Mouse (Mus musculus) frontal cortex, postnatal 36 days (tissue): ENCODE results near the gene 5330417H12Rik.
A peak's percentile ranks its signal among the peaks of the same experiment; 100 is the strongest.

Experiments
- DNase-seq, 2 experiments: peaks; one replicate each; pipeline ENCODE4 v3.0.0; 2022; ENCODE audit warnings: low spot score in 2 of 2

5330417H12Rik gene

GRCm38 (mm10) chr7:107625061-107625460 is at the start of gene 5330417H12Rik:
Gene 5330417H12Rik, minus strand, starts transcription at chr7:107625161.
- no peak for DNase-seq

- no peak for DNase-seq
Measured at GRCm38 (mm10) chr7:107668514-107668913, 43.6 kb upstream of the 5330417H12Rik start.

GRCm38 (mm10) chr7:107666262-107666902 is 41.4 kb upstream of the 5330417H12Rik start:
- no peak for DNase-seq

DNA sequence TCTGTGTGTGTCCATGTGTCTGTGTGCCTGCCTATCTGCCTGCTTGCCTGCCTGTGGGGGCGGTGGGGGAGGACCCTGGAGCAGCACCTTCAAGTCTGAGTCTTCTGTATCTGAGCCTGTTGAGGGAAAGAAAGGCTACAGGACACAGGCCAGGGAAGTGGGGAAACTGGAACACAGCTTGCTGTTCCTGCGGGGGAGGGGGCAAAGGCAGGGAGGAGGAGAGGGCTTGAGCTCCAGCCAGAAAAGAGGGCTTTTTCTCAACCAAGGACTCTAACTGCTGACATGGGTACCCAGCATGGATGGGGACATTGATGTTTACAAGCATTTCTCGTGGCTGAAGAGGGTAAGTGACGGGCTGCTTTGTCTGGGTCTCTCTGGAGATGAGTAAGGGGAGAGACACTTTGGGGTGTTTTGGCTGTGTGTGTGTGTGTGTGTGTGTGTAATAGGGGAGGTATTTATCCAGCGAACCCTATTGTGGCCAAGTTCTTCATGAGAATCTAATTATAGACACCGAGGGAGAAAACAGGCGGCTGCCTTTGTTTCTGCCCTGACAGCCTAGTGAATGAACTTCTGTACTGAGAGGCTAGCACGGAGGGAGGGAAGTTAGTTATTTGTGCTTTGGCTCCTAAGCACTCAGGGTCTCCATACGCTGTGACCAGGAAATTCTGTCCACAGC is 40.8 kb upstream of the 5330417H12Rik start:
- DNase-seq: peak; percentile 18 to 30

DNA sequence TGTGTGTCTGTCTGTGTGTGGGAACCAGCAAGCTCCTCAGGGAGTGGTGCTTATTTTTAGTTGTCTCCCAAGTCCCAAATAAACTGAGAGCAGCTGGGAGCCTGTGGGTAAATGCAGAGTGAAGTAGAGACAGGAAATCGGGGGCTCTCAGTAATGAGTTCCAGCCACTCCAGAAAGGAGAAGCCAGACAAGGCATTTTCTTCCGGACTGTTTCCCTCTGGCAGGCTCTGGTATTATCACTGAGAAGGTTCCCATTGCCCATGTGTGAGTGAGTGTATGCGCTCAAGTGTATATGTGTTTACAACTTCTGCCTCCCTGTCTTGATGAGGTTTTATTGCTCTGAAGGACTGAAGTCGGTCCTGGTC is 40.2 kb upstream of the 5330417H12Rik start:
- DNase-seq: peak; percentile 28 to 58

DNA sequence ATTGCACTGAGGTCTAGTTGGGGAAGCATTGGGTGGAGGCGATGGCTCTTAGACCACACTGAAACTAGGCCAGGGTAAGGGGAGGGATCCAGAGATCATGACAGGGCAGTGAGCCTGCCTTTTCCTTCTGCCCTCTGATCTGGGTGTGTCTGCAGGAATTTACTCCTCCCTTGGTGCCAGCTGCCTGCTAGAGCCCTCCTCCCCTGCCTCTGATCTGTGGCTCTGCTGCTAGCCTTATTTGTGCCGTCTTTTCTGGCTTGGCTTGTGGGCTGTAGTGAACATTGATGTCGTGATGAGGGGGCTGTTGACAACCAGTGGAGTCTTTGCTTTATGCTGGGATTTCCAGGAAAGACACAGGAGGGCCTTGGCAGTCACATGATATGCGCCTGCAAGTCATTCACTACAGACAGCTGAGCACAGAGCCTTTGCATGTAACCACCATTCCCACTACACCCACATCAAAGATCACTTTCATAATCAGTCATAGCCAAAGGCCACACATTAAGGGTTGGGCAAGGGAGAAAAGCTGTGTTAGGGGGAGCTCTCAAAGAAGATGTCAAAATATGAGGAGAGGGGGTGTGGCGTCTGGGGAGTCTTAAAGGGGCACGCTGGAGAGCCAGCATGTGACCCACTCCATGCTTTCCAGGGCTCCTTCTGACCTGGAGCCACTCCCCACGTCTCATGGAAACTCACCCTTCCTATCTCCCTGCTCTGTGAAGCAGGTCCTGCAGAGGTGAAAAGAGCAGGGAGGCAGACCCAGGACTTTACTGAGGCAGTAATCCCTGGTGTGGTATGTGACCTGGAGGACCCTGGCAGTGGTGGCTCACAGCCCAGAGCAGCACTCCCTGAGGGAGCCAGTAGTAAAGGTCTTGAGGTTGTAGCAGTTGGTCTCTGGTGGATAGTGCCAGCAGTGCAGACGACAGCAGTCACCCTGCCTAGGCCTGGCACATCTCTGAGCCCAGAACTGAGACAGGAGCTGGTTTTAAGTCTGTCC is 39.4 kb upstream of the 5330417H12Rik start:
- no peak for DNase-seq

DNA sequence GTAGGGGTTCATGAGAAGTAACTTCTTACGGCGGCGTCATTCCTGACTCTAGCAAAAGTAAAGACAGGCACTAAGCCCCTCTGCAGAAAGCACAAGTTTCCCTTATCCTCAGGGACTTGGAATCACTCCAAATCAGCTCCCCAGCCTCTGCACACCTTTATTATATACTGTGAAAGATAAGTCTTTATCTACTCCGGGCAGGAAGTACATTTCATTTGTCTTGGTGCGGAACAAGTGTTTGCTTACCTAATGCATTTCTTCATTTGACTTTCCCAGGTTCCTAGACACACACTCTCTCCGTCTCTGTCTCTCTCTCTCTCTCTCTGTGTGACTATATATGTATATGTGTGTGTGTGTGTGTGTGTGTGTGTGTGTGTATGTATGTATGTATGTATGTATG is 38.7 kb upstream of the 5330417H12Rik start:
- no peak for DNase-seq

DNA sequence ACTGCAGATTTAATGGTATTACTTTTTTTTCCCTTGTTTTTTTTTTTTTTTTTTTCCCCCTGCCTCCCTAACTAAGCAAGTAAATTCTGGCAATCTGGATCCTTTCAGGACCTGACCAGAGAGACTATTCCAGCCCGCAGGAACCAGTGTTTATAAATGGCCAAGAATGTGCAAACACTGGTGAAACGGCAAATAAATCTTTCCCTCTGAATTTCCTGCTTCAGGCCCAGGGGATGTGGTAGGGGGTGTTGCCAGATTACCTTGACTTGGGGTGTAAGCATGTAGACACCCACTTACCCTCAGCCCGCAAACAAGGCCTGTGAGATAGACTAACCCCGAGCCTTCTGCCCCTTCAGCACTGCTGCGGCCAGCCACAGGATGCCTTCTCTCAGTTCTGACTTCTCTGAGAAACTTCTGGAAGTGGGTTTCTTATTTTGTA is 36.9 kb upstream of the 5330417H12Rik start:
- no peak for DNase-seq

DNA sequence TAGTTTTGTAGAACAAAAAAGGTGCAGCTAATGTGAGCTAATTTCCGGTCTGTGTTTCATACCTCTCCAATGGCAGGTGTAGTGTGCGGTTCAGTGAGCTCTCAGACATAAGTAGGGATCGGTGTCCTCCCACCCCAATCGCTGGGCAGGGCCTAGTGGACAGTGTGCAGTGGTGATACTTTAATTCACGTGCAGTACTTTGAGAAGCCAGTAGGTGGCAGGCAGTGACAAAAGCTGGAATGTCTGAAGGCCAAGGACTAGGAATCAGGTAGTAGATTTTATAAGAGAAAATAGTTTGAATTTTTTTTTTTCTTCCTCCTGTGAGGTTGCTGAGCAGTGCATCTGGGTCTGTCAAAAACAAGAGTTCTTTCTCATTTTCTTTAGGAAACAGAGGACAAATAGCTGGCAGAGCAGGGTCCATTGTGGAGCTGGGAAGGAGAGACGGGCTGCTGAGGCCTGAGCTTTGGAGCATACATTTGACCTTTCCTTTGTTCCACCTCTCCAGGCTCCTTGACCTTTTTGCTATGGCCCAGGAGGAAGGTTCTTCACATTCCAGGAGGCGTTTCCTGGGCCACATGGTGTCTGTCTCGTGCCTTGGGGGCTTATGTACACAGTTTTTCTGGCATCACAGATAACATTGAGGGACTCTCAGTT is 36.4 kb upstream of the 5330417H12Rik start:
- peak; percentile 52 to 81 for DNase-seq

DNA sequence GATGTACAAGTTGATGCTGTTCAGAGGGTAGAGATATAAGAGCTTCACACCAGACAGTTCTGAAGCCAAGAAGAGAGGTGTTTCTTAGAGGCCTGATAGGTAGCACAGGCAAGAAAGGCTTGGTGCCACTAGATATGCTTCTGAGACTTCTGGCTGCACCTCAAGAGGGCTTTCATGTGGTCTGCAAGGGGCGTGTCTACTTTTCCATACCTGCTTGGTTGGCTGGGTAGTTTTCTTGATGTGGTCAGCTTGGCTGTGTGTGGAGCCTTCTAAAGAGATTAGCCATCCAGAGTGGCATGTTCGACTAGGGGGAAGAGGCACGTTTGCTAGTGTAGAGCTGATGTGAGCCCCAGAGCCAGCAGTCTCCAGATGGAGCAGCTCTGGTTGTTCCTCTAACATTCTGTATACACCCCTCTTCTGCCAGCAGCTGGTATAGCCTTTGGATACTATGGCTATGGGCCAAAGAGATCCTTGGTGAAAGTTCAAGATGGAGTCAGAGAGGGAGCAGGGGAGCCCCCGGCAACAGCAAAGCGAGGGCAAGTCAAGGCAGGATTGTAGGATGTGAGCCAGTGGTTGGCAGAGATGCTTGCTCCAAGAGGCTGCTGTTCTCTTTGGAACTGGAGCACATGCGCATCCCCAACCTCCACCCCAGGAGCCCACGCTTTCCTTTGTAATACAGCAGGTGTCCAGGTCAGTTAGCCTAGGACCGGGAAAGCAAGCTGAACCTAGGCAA is 34.4 kb upstream of the 5330417H12Rik start:
- DNase-seq: no peak

DNA sequence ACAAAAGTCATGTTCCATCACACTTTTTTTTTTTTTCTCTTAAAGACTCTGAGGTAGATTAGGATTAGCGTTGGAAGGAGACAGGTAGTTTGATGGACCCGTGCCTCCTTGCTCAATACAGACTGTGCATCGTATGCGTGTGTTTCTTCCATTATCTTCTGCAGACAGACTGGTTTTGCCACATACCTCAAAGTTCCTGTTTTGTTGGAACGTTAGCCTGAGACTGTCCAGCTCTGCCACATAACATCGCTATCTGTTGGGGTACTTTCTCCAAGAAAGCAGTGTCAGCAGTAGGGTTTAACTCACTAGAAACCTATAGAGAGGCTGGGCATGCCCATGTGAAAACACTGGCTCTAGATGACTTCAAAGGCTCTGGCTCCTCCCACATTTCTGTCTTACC is 31.5 kb upstream of the 5330417H12Rik start:
- no peak for DNase-seq

DNA sequence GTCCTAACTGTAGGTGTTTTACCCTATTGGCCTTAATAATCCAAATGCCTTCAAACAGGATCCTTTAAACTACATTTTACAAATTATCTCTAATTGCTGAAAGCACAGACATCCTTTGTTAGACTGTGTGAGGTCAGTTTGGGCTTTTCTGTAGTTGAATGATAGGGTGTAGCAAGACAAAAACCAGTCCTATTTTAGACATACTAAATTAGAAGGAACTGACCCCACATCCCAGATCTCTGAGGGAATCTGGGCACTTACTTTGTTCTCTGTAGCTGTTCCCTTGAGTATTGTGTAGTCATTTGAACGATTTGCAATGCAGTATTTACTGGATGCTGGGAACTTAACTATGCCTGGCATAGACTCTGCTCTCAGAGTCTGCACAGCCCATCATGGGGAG is 26.9 kb upstream of the 5330417H12Rik start:
- no peak for DNase-seq

DNA sequence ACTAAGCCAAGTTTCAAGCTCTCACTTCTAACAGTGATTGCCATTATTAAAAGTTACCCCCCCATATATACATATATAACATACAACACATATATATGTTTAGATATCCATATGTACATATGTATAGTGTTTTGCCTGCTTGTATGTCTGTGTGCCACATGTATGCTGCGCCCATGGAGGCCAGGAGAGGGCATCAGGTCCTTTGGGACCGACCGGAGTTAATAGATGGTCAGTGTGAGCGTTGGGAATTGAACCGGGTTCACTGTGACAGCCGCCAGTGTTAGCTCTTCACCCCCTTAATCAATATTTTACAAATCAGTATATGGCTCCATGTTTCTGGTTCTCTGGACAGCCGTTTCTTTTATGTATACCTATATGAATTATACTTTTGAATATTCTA is 25.0 kb upstream of the 5330417H12Rik start:
- DNase-seq: no peak

GRCm38 (mm10) chr7:107648937-107649688 is 24.2 kb upstream of the 5330417H12Rik start:
- DNase-seq: no peak

DNA sequence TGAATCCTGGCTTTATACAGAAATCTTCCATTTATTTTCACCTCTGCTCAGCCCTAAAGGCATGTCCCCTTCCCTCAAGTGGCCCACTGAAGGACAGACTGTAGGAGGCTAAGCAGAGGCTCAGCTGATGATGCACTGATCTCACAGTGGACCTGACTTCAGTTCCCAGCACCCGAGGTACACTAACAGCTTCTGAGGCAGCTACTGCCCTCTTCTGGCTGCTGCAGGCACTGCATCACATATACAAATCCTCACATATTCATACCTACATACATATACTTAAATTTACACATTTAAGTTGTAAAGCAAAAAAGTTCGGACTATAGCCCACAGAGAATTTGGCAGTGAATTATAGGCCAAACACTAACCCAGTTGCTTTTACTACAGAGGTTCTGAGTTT is 20.0 kb upstream of the 5330417H12Rik start:
- DNase-seq: no peak

GRCm38 (mm10) chr7:107642586-107643275 is 17.8 kb upstream of the 5330417H12Rik start:
- no peak for DNase-seq

GRCm38 (mm10) chr7:107638026-107638425 is 13.1 kb upstream of the 5330417H12Rik start:
- DNase-seq: no peak

GRCm38 (mm10) chr7:107637398-107637797 is 12.4 kb upstream of the 5330417H12Rik start:
- no peak for DNase-seq

GRCm38 (mm10) chr7:107633201-107633600 is 8.2 kb upstream of the 5330417H12Rik start:
- no peak for DNase-seq

- DNase-seq: no peak
Measured at GRCm38 (mm10) chr7:107628383-107628782, 3.4 kb upstream of the 5330417H12Rik start.
